Mouse (Mus musculus): ENCODE results near the gene Ahcyl1. TPM values are rescaled to one million over a fixed set of nuclear protein-coding genes. Genes with fewer than 3 reads are reported as not detected.

Ahcyl1 gene
- total and polyA plus RNA-seq, 3 experiments, result 31.3 to 83.4 (median 32.5) TPM

GRCm38 (mm10) chr3:107631523-107631958 is 64.8 kb downstream of the Ahcyl1 start, which contains the start of gene Strip1 (continued):
- 0 out of 2 replicates have a peak, but pooled peaks have one; percentile 54 for TF ChIP-seq RCOR1 (conservative IDR thresholded peaks at IDR 0.05; ENCODE audit: low read depth, low read length)
- TF ChIP-seq ZKSCAN1 (IDR thresholded peaks at IDR 0.05; ENCODE audit: borderline replicate concordance, low read depth, low read length), result no peak
- TF ChIP-seq TCF12 (IDR thresholded peaks at IDR 0.05; ENCODE audit: low read depth, low read length), result peak; percentile 91
- 0 out of 2 replicates have a peak, but pooled peaks have one; percentile 71 for TF ChIP-seq MXI1 (IDR thresholded peaks at IDR 0.05; ENCODE audit: low read depth, low read length)
- TF ChIP-seq E2F4 (IDR thresholded peaks at IDR 0.05; ENCODE audit: insufficient replicate concordance, low read depth, low read length), result no peak
- no peak for TF ChIP-seq JUND (conservative IDR thresholded peaks at IDR 0.05; ENCODE audit: low read depth, low read length)
- TF ChIP-seq SIN3A (IDR thresholded peaks at IDR 0.05; ENCODE audit: low read length), result no peak; the same call in 1 of the 2 replicates
- no peak for TF ChIP-seq PAX5 (IDR thresholded peaks at IDR 0.05; ENCODE audit: low read length)
- no peak for TF ChIP-seq KAT2A (IDR thresholded peaks at IDR 0.05; ENCODE audit: insufficient replicate concordance, low read length)
- no peak for TF ChIP-seq UBTF (IDR thresholded peaks at IDR 0.05; ENCODE audit: low read depth, low read length)
- peak; percentile 60; the same call in 1 of the 2 replicates for TF ChIP-seq ELF1 (IDR thresholded peaks at IDR 0.05; ENCODE audit: low read depth, low read length)
- TF ChIP-seq GABPA (IDR thresholded peaks at IDR 0.05; ENCODE audit: insufficient replicate concordance, low read depth, low read length), result no peak
- peak; percentile 53; the same call in 1 of the 2 replicates for TF ChIP-seq POLR2AphosphoS2 (IDR thresholded peaks at IDR 0.05; ENCODE audit: low read depth, low read length)
- peak; percentile 90 for TF ChIP-seq TBP (conservative IDR thresholded peaks at IDR 0.05; ENCODE audit: low read depth, low read length)
- TF ChIP-seq USF2 (conservative IDR thresholded peaks at IDR 0.05; ENCODE audit: low read depth, low read length), result no peak
- TF ChIP-seq ZNF384 (IDR thresholded peaks at IDR 0.05; ENCODE audit: low read depth, low read length), result no peak
- 0 out of 2 replicates have a peak, but pooled peaks have one; percentile 43 for TF ChIP-seq MAX (IDR thresholded peaks at IDR 0.05; ENCODE audit: low read length)
- TF ChIP-seq RAD21 (IDR thresholded peaks at IDR 0.05; ENCODE audit: low read depth, low read length), result no peak
- no peak for TF ChIP-seq USF1 (IDR thresholded peaks at IDR 0.05; ENCODE audit: low read depth, low read length)
- TF ChIP-seq CHD2 (IDR thresholded peaks at IDR 0.05; ENCODE audit: low read length), result peak; percentile 99
- peak; percentile 57 for TF ChIP-seq NRF1 (IDR thresholded peaks at IDR 0.05; ENCODE audit: low read depth, low read length)
- no peak for TF ChIP-seq MAZ (IDR thresholded peaks at IDR 0.05; ENCODE audit: low read depth, low read length)
- TF ChIP-seq ZC3H11A (IDR thresholded peaks at IDR 0.05; ENCODE audit: low read depth, low read length), result no peak

GRCm38 (mm10) chr3:107630682-107631522 is 65.5 kb downstream of the Ahcyl1 start, which contains the start of gene Gm10961:
Gene Gm10961 (plus strand): TSS chr3:107631322.
- dilution Hi-C loops (cut with MboI; ENCODE audit: extremely low pct_ligation_motif_present, extremely low pct_unique_long_range_greater_than_20kb, low sequenced_read_pairs), result no loop called here
- H3K4me3 ChIP-seq (replicated peaks in 1 of 3; ENCODE audit: low read depth in 2 of 3, low read length in 2 of 3, poor library complexity in 1 of 3), result peak within 1 kb of the TSS; percentile 73 to 96 (median 93)
- DNase-seq (ENCODE audit: extremely low read depth), result peak; percentile 49
- no peak for TF ChIP-seq NELFE (IDR thresholded peaks at IDR 0.05; ENCODE audit: low read depth, low read length)
- TF ChIP-seq POLR2AphosphoS2 (IDR thresholded peaks at IDR 0.05; ENCODE audit: low read depth, low read length), result no peak
- TF ChIP-seq ZC3H11A (IDR thresholded peaks at IDR 0.05; ENCODE audit: low read depth, low read length), result no peak
- no peak for TF ChIP-seq MYC (IDR thresholded peaks at IDR 0.05; ENCODE audit: low read depth, low read length)
- no peak for TF ChIP-seq NRF1 (IDR thresholded peaks at IDR 0.05; ENCODE audit: low read depth, low read length)
- no peak for TF ChIP-seq GABPA (IDR thresholded peaks at IDR 0.05; ENCODE audit: insufficient replicate concordance, low read depth, low read length)
- TF ChIP-seq KAT2A (IDR thresholded peaks at IDR 0.05; ENCODE audit: insufficient replicate concordance, low read length), result no peak
- TF ChIP-seq MAZ (IDR thresholded peaks at IDR 0.05; ENCODE audit: low read depth, low read length), result no peak
- 0 out of 2 replicates have a peak, but pooled peaks have one; percentile 23 for TF ChIP-seq POLR2A (IDR thresholded peaks at IDR 0.05; ENCODE audit: low read depth, low read length)
- TF ChIP-seq CHD2 (IDR thresholded peaks at IDR 0.05; ENCODE audit: low read length), result peak; percentile 44; the same call in 1 of the 2 replicates
- TF ChIP-seq IRF4 (IDR thresholded peaks at IDR 0.05; ENCODE audit: low read depth, low read length), result peak; percentile 67
- TF ChIP-seq SMC3 (IDR thresholded peaks at IDR 0.05; ENCODE audit: low read depth, low read length), result no peak
- TF ChIP-seq MAX (IDR thresholded peaks at IDR 0.05; ENCODE audit: low read length), result no peak
- no peak for TF ChIP-seq USF1 (IDR thresholded peaks at IDR 0.05; ENCODE audit: low read depth, low read length)
- TF ChIP-seq JUN (IDR thresholded peaks at IDR 0.05; ENCODE audit: insufficient read depth, low read depth, low read length), result no peak
- no peak for TF ChIP-seq JUND (conservative IDR thresholded peaks at IDR 0.05; ENCODE audit: low read depth, low read length)
- TF ChIP-seq SIN3A (IDR thresholded peaks at IDR 0.05; ENCODE audit: low read length), result peak; percentile 50; the same call in 1 of the 2 replicates
- TF ChIP-seq PAX5 (IDR thresholded peaks at IDR 0.05; ENCODE audit: low read length), result no peak
- no peak for TF ChIP-seq TCF12 (IDR thresholded peaks at IDR 0.05; ENCODE audit: low read depth, low read length)
- TF ChIP-seq ELF1 (IDR thresholded peaks at IDR 0.05; ENCODE audit: low read depth, low read length), result 0 out of 2 replicates have a peak, but pooled peaks have one; percentile 27
- 0 out of 2 replicates have a peak, but pooled peaks have one; percentile 37 for TF ChIP-seq MEF2A (IDR thresholded peaks at IDR 0.05; ENCODE audit: borderline replicate concordance, low read depth, low read length)
- no peak for TF ChIP-seq ZMIZ1 (IDR thresholded peaks at IDR 0.05; ENCODE audit: low read depth, low read length)
- no peak for TF ChIP-seq ZKSCAN1 (IDR thresholded peaks at IDR 0.05; ENCODE audit: borderline replicate concordance, low read depth, low read length)

More at GRCm38 (mm10) chr3:107630682-107631522, 65.5 kb downstream of the Ahcyl1 start, which contains the start of gene Gm10961:
- Histone ChIP-seq H3K36me3 (replicated peaks in 1 of 2; ENCODE audit: control insufficient read depth in 1 of 2, insufficient read depth in 1 of 2, low read length in 1 of 2) (peaks cover 22 to 37% of the 10 kb centered on the region in 2 experiments), H3K27ac (ENCODE audit: insufficient read depth, low read depth) (peak within 1 kb of the TSS; percentile 32; the same call in 1 of the 2 replicates), H3K9ac (ENCODE audit: insufficient read depth, low read depth) (peak within 1 kb of the TSS; percentile 96), H3K9me3 (replicated peaks; ENCODE audit: low read length) (no peaks in the 10 kb centered on the region), H3K27me3 (replicated peaks) (no peaks in the 10 kb centered on the region), H3K79me2 (replicated peaks; ENCODE audit: control insufficient read depth, extremely low read depth, insufficient read depth, poor library complexity, severe bottlenecking) (no peaks in the 10 kb centered on the region), H3K4me2 (ENCODE audit: insufficient read depth, low read depth, poor library complexity, severe bottlenecking) (peak within 1 kb of the TSS; percentile 71), H3K4me1 (ENCODE audit: control insufficient read depth in 1 of 2, insufficient read depth in 2 of 2) (peaks cover 6 to 22% of the 10 kb centered on the region in 2 experiments; a peak in 3 of 4 replicates)
- in situ Hi-C loops (cut with MboI; ENCODE audit: low pct_ligation_motif_present, low pct_unique_long_range_greater_than_20kb, low sequenced_read_pairs), result no loop called here
